Mouse (Mus musculus) liver, adult 2 months (tissue): ENCODE measurements around the gene Cfap300. TPM values are rescaled to one million over a fixed set of nuclear protein-coding genes. Genes with fewer than 3 reads are reported as not detected.
A peak's percentile ranks its signal among the peaks of the same experiment; 100 is the strongest.

Experiments used
- DNase-seq: peaks from one replicate; pipeline ENCODE4 v3.0.0-alpha.2; 2011; ENCODE audit warnings: low read depth, low spot score; ENCODE audit errors: extremely low read depth
- H3K27ac ChIP-seq: fragments of 200-500 bp; replicated peaks from 2 replicates; pipeline ENCODE4 v1.5.1; 2012; ENCODE audit warnings: low read depth, mild to moderate bottlenecking, control low read depth, inconsistent platforms, low read length; ENCODE audit not compliant: insufficient read depth
- H3K27me3 ChIP-seq: fragments of 200-500 bp; 2 replicates; pipeline ENCODE4 v1.6.1; 2012; ENCODE audit warnings: mild to moderate bottlenecking, moderate library complexity, low read length, inconsistent platforms; ENCODE audit not compliant: control insufficient read depth, insufficient read depth
- H3K36me3 ChIP-seq: fragments of 200-500 bp; 2 replicates; pipeline ENCODE4 v1.6.1; 2012; ENCODE audit warnings: low read length, inconsistent platforms; ENCODE audit not compliant: control insufficient read depth, insufficient read depth
- H3K4me1 ChIP-seq: fragments of 200-500 bp; 2 replicates; pipeline ENCODE4 v1.6.1; 2011; ENCODE audit warnings: low read length; ENCODE audit not compliant: control insufficient read depth, insufficient read depth
- H3K4me3 ChIP-seq: fragments of 200-500 bp; 2 replicates; pipeline ENCODE4 v1.5.1; 2011; ENCODE audit warnings: low read depth, mild to moderate bottlenecking, control low read depth, low read length, moderate library complexity; ENCODE audit not compliant: insufficient read depth
- H3K79me2 ChIP-seq: fragments of 200-500 bp; 2 replicates; pipeline ENCODE4 v1.6.1; 2012; ENCODE audit warnings: inconsistent platforms, mild to moderate bottlenecking, low read length, moderate library complexity; ENCODE audit not compliant: control insufficient read depth, insufficient read depth
- H3K9ac ChIP-seq: fragments of 200-500 bp; 2 replicates; pipeline ENCODE4 v1.6.1; 2012; ENCODE audit warnings: low read depth, mild to moderate bottlenecking, control low read depth, inconsistent platforms, low read length
- CTCF ChIP-seq: fragments of 200-500 bp; IDR thresholded peaks from 2 replicates; pipeline ENCODE4 v1.5.1; 2011; ENCODE audit warnings: low read depth, low read length, control low read depth
- POLR2A ChIP-seq: fragments of 200-500 bp; IDR thresholded peaks from 2 replicates; pipeline ENCODE4 v1.6.1; 2011; ENCODE audit warnings: low read length, control low read depth; ENCODE audit not compliant: insufficient read depth; ENCODE audit errors: extremely low read depth
- WGBS: fragments of 180-500 bp; shearing (Covaris S2); methylation state at CpG from one replicate; pipeline ENCODE4 v1.1.7; 2018; 5-methylcytosine and 5-hydroxymethylcytosine counted together
- polyA plus RNA-seq: library from polyadenylated mRNA; depleted of rRNA; stranded (reverse); fragments of >200 nt; gene quantifications from 2 replicates; pipeline ENCODE4 v1.2.3, GENCODE M21; 2012
- total RNA-seq: library from RNA; depleted of rRNA; stranded (reverse); fragments of >200 nt; gene quantifications from 2 replicates; pipeline ENCODE4 v1.2.3, GENCODE M21; 2014

Cfap300 gene
- total and polyA plus RNA-seq, 2 experiments, result 0.20 to 0.74 TPM

DNA sequence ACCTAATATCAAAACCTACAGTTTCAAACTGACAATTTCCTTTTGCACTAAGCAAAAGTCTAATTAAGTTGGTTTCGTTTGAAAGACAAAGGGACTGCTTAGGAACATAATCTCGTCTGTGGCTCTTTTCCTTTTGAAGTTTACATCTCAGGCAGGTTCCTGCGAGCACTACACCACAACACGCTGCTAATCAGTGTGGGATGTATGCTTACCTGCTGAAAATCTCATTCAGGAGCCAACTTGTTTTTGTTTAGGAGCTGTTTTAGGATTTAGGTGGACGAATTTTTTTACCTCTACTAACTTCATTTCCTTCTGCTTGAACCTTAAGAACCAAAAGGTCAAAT, 393 bp upstream of the Cfap300 start:
- 0 out of 2 replicates have a peak overlapping the region, but pooled peaks have one; percentile 34 for H3K9ac ChIP-seq
- H3K4me1 ChIP-seq, result 0 out of 2 replicates have a peak, but pooled peaks cover 1% of the 10 kb centered on the region
- no peak overlapping the region for H3K27ac ChIP-seq
- TF ChIP-seq POLR2A (no peak), CTCF (no peak)
- H3K27me3 ChIP-seq, result no peaks in the 10 kb centered on the region
- no peaks in the 10 kb centered on the region for H3K79me2 ChIP-seq
- WGBS, result 36% methylated on average over 5 of the region's 5 CpGs
- H3K36me3 ChIP-seq, result no peaks in the 10 kb centered on the region
- no peak for DNase-seq
- peak overlapping the region; percentile 92; the same call in 1 of the 2 replicates for H3K4me3 ChIP-seq

DNA sequence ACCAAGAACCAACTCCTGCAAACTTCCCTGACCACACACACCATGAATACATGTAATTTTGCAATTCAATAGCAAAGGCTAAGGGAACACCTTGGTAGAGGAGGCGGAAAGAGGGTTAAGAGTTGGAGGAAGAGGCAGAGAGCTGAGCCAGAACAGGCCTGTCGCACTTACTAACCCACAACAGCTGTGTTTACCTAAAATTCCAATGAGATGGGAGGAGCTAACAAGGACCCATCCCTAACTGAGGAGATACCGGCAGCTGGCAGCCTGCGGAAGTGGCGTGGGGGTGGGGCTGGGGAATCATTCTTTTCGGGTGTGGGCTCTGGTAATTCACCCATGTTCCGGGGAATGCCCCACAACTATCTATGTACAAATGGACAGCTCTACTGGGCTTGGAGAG, 7.1 kb downstream of the Cfap300 start:
- Histone ChIP-seq H3K36me3 (no peaks in the 10 kb centered on the region), H3K9ac (no peak overlapping the region), H3K4me3 (no peak overlapping the region), H3K27me3 (no peaks in the 10 kb centered on the region), H3K27ac (no peak overlapping the region), H3K79me2 (no peaks in the 10 kb centered on the region), H3K4me1 (no peaks in the 10 kb centered on the region)
- DNase-seq, result peak; percentile 19
- 26% methylated on average over 7 of the region's 7 CpGs for WGBS
- no peak for TF ChIP-seq CTCF
- TF ChIP-seq POLR2A, result no peak

DNA sequence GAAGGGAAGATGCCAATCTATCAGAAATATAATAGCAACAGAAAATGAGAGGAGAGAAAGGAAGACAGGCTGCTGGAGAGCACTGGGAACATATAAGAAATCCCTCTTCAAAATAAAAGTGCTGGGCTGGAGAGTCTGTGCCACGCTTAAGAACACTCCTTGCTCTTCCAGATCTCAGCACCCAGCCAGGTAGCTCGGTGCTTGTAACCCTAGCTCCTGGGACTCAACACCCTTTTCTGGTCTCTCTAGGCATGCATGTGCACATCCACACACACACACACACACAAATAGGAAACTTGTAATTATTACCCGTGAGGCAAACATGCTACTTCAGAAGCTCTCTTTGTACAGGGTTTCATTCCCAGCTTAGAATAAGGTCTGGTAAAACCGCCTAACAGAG, 7.5 kb downstream of the Cfap300 start:
- no peaks in the 10 kb centered on the region for H3K4me1 ChIP-seq
- no peak overlapping the region for H3K27ac ChIP-seq
- H3K79me2 ChIP-seq, result no peaks in the 10 kb centered on the region
- TF ChIP-seq CTCF (no peak), POLR2A (no peak)
- no peak for DNase-seq
- H3K27me3 ChIP-seq, result no peaks in the 10 kb centered on the region
- WGBS, result 72% methylated on average over 4 of the region's 4 CpGs
- H3K4me3 ChIP-seq, result no peak overlapping the region
- H3K36me3 ChIP-seq, result no peaks in the 10 kb centered on the region
- H3K9ac ChIP-seq, result no peak overlapping the region

DNA sequence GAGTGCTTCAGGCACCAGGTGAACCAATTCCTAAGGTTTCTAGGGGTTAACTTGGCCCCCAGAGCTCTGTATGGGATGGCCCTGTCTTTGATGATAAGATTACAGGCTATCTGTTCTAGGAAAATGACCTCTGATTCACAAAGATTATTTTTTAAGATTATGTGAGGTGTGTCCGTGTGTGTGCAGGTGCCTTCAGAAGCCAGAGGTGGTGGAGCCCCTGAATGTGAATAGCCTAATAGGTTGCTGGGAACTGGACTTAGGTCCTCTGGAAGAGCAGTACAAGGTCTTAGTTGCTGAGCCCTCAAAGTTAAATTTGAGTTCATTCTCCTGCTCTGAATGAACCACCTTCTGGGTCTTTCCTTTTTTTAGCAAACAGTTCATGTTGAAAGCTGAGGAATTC, 8.5 kb downstream of the Cfap300 start:
- 67% methylated on average over 1 of the region's 1 CpGs for WGBS
- H3K4me3 ChIP-seq, result no peak overlapping the region
- DNase-seq, result no peak
- no peaks in the 10 kb centered on the region for H3K27me3 ChIP-seq
- H3K79me2 ChIP-seq, result no peaks in the 10 kb centered on the region
- TF ChIP-seq CTCF (no peak), POLR2A (no peak)
- no peaks in the 10 kb centered on the region for H3K4me1 ChIP-seq
- no peaks in the 10 kb centered on the region for H3K36me3 ChIP-seq
- no peak overlapping the region for H3K9ac ChIP-seq
- H3K27ac ChIP-seq, result no peak overlapping the region

DNA sequence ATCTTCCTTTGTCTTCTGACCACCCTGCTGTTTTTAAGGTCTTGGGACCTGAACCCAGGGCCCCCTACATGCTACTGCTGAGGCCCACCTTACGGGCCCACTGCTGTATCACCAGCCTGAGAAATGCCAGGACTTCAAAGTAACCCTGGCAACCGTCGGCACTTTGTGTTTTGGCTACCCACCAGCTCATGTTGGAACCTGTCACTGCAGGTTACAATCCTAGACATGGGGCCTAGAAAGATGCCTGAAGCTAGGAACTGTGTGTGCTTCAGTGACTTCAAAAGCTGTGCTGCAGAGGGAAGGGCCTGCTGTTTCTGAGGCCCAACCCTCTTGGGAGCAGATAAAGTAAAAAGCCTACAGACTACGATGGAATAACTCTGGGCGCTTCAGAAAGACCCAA, 9.8 kb downstream of the Cfap300 start:
- WGBS, result 93% methylated on average over 5 of the region's 5 CpGs
- TF ChIP-seq POLR2A, result no peak
- TF ChIP-seq CTCF, result no peak
- Histone ChIP-seq H3K9ac (no peak overlapping the region), H3K27ac (no peak overlapping the region), H3K36me3 (no peaks in the 10 kb centered on the region), H3K4me1 (no peaks in the 10 kb centered on the region), H3K4me3 (no peak overlapping the region), H3K27me3 (no peaks in the 10 kb centered on the region), H3K79me2 (no peaks in the 10 kb centered on the region)
- no peak for DNase-seq

DNA sequence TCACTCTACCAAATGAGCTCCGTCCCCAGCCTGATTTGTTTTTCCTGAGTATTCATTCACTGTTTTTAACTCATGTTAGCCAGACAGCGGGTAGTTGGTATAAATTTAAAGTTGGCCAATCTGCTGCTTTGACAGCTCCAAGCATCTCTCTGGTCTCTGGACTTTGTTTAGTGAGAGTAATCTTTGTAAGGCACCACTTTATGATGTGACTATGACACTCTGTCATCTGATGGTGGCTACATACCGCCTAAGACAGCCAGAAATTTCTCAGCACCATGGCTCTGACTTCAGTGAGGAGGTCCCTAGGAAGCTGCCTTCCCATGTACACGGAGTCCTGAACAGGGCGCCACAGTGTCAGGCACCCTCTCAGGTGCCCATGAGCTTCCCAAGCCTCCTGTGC, 24.0 kb downstream of the Cfap300 start:
- no peaks in the 10 kb centered on the region for H3K4me1 ChIP-seq
- no peak for DNase-seq
- no peaks in the 10 kb centered on the region for H3K79me2 ChIP-seq
- H3K27ac ChIP-seq, result no peak overlapping the region
- no peak for TF ChIP-seq POLR2A
- TF ChIP-seq CTCF, result no peak
- no peaks in the 10 kb centered on the region for H3K27me3 ChIP-seq
- no peak overlapping the region for H3K9ac ChIP-seq
- H3K36me3 ChIP-seq, result no peaks in the 10 kb centered on the region
- WGBS, result 90% methylated on average over 5 of the region's 5 CpGs
- no peak overlapping the region for H3K4me3 ChIP-seq
